Mouse (Mus musculus): ENCODE data around the gene Amot. TPM values are rescaled to one million over a fixed set of nuclear protein-coding genes. Genes with fewer than 3 reads are reported as not detected.

Amot gene
- polyA plus RNA-seq, 1 experiment from 2014 or later, result 4.6 TPM

DNA sequence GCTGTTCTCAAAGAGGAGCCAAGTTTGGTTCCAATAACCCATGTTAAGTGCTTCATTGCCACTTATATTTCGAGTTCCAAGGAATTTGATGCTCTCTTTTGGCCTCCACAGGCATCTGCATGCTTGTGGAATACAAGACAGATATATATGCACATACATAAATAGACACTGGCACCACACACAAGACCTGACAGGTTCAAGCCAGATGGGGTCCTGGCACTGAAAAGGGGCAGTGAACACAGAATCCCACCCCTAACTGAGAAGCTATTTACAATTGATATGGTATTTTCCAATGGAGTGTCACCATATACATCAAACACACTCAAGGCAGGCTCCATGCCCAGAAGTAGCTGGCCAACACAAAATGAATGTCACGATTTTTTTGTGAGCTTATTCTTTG lies 81.0 kb downstream of the Amot start:
- WGBS, result 56% methylated on average over 2 of the region's 2 CpGs
- H3K9ac ChIP-seq, result no peak overlapping the region
- no peaks in the 10 kb centered on the region for H3K4me1 ChIP-seq (replicated peaks)
- H3K27me3 ChIP-seq, result no peaks in the 10 kb centered on the region
- no peak overlapping the region for H3K4me2 ChIP-seq
- H3K4me3 ChIP-seq, result no peak overlapping the region
- no peaks in the 10 kb centered on the region for H3K9me3 ChIP-seq (replicated peaks)
- H3K36me3 ChIP-seq, result no peaks in the 10 kb centered on the region
- no peak for ATAC-seq (replicated peaks; ENCODE audit: insufficient number of reproducible peaks, insufficient read depth, low FRiP score, low read depth)
- H3K27ac ChIP-seq, result no peak overlapping the region

DNA sequence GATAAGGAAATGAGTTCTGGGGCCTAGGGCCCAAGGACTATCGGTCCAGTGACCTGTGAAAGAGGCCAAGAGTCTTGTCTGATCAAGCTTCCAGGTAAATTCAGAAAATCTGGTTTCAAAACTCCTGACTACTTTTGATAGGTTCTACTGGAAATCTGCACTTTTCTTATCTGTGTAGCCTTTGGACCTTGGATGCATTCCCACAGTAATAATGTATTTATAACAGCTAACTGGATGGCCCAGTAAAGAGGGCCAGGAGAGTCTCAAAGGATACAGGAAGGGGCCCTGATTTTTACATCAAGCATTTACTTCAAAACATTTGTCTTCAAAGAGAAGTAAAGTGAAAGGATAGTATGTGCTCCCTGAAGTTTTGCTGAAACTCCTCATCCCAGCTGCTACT lies 90.7 kb downstream of the Amot start:
- Histone ChIP-seq H3K36me3 (no peaks in the 10 kb centered on the region), H3K27me3 (no peaks in the 10 kb centered on the region), H3K9me3 (replicated peaks) (no peaks in the 10 kb centered on the region), H3K4me2 (no peak overlapping the region), H3K9ac (no peak overlapping the region), H3K27ac (no peak overlapping the region), H3K4me3 (no peak overlapping the region), H3K4me1 (replicated peaks) (no peaks in the 10 kb centered on the region)
- 86% methylated on average over 1 of the region's 1 CpGs for WGBS
- no peak for ATAC-seq (replicated peaks; ENCODE audit: insufficient number of reproducible peaks, insufficient read depth, low FRiP score, low read depth)

DNA sequence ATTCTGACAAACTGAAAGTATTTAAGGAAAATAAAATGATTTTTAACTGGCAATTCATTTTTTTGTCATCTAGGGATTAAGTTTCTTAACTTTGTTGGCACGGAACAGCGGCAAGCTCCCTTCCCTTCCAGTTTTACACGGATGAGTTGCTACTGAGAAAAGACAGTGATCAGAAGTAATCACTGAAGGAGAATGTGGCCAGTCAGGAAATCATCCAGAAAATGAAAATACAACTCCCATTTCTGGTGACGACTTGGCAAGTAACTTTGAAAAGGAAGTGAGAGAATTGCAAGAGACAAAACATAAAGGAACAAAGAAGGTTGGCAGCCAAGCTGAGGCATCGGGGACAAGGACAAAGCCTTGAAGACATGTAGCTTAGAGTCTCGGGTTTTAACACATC lies 93.6 kb downstream of the Amot start:
- Histone ChIP-seq H3K36me3 (no peaks in the 10 kb centered on the region), H3K9ac (no peak overlapping the region), H3K27ac (no peak overlapping the region), H3K4me2 (no peak overlapping the region), H3K4me3 (no peak overlapping the region), H3K27me3 (no peaks in the 10 kb centered on the region), H3K4me1 (replicated peaks) (no peaks in the 10 kb centered on the region), H3K9me3 (replicated peaks) (no peaks in the 10 kb centered on the region)
- WGBS, result 46% methylated on average over 6 of the region's 6 CpGs
- no peak for ATAC-seq (replicated peaks; ENCODE audit: insufficient number of reproducible peaks, insufficient read depth, low FRiP score, low read depth)

DNA sequence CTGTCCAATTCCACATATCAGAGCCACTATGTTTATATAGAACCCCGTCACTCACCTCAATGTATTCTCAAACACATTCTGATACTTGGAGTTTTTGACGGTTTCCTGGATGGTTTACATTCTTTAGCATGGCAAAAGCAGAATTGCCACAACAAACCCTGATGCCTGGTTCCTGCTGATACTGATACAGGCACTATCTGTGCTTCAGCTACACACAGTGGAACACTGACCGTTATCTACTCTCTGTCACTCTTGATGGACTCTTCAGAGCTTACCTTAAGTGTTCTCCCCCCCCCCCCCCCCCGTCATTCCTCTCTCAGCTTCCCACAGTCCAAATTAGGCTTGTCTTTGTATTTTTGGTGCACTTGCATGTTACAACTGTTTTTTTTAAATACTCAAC lies 98.9 kb downstream of the Amot start:
- Histone ChIP-seq H3K4me3 (no peak overlapping the region), H3K4me1 (replicated peaks) (no peaks in the 10 kb centered on the region), H3K9me3 (replicated peaks) (no peaks in the 10 kb centered on the region), H3K9ac (no peak overlapping the region), H3K27me3 (no peaks in the 10 kb centered on the region), H3K36me3 (no peaks in the 10 kb centered on the region), H3K4me2 (no peak overlapping the region), H3K27ac (no peak overlapping the region)
- ATAC-seq (replicated peaks; ENCODE audit: insufficient number of reproducible peaks, insufficient read depth, low FRiP score, low read depth), result no peak
- WGBS, result 24% methylated on average over 4 of the region's 4 CpGs

DNA sequence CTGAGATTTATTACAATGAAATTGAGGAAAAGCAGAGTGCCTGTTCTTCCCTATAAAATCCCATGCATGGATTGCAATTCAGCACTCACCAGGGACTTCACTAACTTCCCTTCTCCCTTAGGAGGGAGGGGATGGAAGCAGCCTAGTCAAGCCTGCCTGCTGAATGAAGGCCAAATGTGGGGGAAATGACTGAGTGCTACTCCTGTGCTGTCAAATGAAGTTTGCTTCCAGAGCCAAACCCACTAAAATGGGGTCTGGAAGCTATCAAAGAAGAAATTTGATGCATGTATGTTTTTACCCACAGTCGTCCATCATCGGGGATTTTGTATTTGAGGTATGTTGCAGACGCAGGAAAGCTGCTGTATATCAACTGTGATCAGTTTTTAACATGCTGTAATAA lies 103.1 kb downstream of the Amot start:
- 59% methylated on average over 3 of the region's 3 CpGs for WGBS

DNA sequence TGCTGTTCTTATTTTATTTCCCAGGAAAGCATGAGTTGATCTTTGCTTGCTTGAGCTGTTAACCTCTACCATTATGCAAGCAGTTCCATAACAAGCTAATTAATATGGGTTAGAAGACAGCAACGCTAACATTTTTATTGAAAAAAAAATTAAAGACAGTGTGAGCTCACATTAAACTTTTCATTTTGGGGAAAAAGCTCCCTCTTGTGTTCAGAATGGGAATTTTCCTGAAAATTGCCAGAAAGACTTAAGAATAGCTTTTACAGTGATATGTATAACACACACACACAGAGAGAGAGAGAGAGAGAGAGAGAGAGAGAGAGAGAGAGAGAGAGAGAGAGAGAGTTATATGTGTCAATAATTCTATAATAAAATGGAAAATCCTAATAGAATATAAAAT lies 105.7 kb downstream of the Amot start:
- Histone ChIP-seq H3K4me2 (no peak overlapping the region), H3K36me3 (no peaks in the 10 kb centered on the region), H3K27me3 (no peaks in the 10 kb centered on the region), H3K9ac (no peak overlapping the region), H3K9me3 (replicated peaks) (no peaks in the 10 kb centered on the region), H3K4me1 (replicated peaks) (no peaks in the 10 kb centered on the region), H3K4me3 (no peak overlapping the region), H3K27ac (no peak overlapping the region)
- no peak for ATAC-seq (replicated peaks; ENCODE audit: insufficient number of reproducible peaks, insufficient read depth, low FRiP score, low read depth)
- WGBS, result 20% methylated on average over 1 of the region's 1 CpGs

More for the DNA sequence above, 103.1 kb downstream of the Amot start:
- no peaks in the 10 kb centered on the region for H3K27me3 ChIP-seq
- H3K9ac ChIP-seq, result no peak overlapping the region
- no peak overlapping the region for H3K27ac ChIP-seq
- ATAC-seq (replicated peaks; ENCODE audit: insufficient number of reproducible peaks, insufficient read depth, low FRiP score, low read depth), result no peak
- H3K4me1 ChIP-seq (replicated peaks), result no peaks in the 10 kb centered on the region
- H3K9me3 ChIP-seq (replicated peaks), result no peaks in the 10 kb centered on the region
- H3K4me2 ChIP-seq, result no peak overlapping the region
- H3K36me3 ChIP-seq, result no peaks in the 10 kb centered on the region
- no peak overlapping the region for H3K4me3 ChIP-seq

Other genes with a start within 250 kb of the Amot start
- 0.32 TPM in 1 of 2 replicates, not detected in the other for gene Lhfpl1, start 156.1 kb downstream of the Amot start, polyA plus RNA-seq (2015; fragmentation: Nextera tagmentation; extraction: Ambion mirVana)